Mouse (Mus musculus) lung, postnatal 25 days (tissue): ENCODE data around the gene Gm49358.
A peak's percentile ranks its signal among the peaks of the same experiment; 100 is the strongest.

Experiments used
- DNase-seq: peaks from one replicate; pipeline ENCODE4 v3.0.0; 2022; ENCODE audit warnings: low spot score

Gm49358 gene

GRCm38 (mm10) chr10:86778398-86779116 lies 14.8 kb downstream of the Gm49358 start, which contains the start of gene Nt5dc3:
Nt5dc3 (plus strand) TSS chr10:86779005.
- peak; percentile 98 for DNase-seq

GRCm38 (mm10) chr10:86779117-86779755 lies 15.5 kb downstream of the Gm49358 start:
- no peak for DNase-seq

DNA sequence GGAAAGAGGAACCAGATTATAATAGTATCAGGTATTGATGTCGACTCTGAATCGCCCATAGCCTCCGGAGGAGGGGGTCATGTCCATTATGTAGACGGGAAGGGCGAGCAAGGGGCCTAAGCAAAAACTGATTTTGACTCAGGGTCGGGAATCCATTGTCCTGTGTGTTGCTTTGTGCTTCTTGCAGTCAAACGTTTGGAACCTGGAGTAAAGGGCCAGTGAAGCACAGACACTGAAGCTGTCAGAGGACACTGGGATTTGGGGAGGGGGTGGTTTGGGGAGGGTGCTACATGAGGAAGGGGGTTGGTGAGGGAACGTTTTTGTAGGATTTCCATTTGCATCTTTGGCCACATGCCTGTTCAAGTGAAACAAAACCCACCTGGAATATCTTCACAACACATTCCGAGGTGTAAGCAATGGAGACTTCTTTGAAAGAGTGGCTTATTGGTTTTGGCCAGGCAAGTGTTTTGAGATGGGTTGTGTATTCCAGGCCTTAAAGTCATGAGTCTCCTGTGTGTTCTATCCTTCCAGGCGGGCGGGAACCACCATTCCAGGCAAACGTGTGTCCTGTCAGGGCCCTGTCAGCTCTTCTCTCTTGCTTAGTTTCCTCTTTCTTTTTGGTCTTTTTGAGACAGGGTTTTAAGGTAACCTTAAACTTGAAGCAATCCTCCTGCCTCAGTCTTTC lies 16.2 kb downstream of the Gm49358 start:
- DNase-seq = no peak

- DNase-seq = no peak
Observed at GRCm38 (mm10) chr10:86781641-86782040, 17.9 kb downstream of the Gm49358 start.

DNA sequence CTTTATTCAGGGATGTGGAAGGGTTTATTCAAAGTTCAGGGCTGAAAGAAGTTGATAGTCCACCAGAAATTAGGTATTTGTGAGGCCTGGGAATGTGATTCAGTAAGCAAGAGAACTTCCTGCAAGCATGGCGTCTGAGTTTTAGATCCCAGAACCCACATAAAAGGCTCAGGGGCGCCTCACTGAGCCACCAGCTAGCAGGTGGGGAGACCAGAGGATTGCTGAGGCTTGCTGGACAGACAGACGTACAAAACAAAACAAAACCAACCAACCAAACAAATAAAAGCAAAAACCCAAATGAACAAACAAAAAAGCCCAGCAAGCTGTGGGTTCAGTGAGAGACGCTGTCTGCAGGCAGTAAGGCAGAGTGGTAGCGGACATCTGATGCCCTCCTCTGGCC lies 18.9 kb downstream of the Gm49358 start:
- DNase-seq = no peak

DNA sequence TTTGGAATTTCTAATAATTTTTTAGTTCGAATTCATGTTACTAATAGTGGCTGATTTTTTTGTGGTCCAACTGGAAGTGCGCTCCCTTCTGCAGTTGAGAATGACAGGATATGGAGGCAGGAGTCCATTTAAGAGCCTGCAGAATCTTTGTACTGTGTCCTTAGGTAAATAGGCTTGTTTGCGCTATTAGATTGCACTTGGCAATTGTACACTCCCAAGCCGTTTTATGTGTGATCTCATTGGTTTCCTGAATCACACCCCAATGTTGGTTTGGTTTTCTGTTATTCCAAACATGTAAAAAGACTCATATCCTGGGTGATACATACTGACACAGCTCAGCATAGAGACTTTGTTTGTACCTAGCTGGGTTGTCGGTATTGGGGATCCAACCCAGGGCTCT lies 19.8 kb downstream of the Gm49358 start:
- DNase-seq = no peak

DNA sequence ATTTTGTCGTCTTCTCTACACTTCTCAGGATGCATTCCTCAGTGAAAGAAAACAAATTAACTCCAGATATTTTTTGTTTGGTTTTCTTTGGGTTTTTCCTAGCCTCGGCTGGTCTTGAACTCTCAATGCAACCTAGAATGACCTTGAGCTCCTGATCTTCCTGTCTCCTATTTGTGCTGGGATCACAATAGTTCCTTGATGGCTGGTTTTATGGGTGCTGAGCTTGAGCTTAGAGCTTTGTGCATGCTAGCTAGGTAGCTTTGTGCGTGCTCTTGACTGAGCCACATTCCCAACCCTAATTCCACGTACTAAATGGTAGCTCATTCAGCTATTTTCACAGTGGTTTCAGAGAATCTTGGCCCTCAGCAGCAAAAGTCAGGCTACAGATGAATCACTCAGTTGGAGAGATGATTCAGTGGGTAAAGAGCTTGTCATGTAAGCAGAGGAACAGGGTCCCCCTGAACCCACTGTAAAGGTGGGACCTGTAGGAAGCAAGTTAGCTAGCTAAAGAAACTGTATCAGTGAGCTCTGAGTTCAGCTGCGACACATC lies 20.4 kb downstream of the Gm49358 start:
- DNase-seq = no peak

DNA sequence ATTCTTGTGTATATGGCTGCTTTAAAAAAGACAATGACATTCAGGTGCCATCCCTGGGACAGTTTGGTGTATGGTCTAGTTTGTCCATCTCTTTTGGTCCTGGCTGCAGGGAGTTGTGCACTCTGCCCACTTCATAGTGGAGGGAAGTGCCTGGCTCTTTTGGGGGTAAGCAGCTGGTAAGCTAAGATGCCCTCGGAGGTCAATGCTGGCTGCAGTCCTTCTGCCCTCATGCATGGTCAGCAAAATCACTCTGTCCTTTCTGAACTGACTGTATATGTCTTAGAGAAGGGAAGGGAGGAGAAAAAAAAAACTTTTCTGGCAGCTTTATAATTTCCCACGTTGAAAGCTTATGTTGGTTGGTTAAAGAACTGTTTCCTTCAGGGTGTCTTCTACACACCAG lies 21.6 kb downstream of the Gm49358 start:
- DNase-seq = no peak

DNA sequence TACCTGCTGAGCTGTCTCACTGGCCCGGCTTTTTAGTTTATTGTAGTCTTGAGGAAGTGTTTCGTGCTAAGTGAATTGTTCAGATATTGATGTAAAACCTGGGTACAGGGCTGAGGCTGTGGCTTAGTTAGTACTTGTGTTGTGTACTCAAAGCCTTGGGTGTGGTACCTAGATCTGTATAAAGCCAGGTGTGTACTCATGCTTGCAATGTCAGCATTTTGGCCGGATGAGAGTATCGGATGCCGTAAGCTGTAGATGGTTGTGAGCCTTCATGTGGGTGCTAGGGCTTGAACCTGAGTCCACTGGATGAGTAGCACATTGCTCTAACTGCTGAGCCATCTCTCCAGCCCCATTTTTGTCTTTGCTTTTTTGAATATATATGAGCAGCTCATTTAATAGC lies 22.3 kb downstream of the Gm49358 start:
- DNase-seq = no peak

GRCm38 (mm10) chr10:86788193-86788592 lies 24.4 kb downstream of the Gm49358 start:
- no peak for DNase-seq

GRCm38 (mm10) chr10:86789146-86789672 lies 25.4 kb downstream of the Gm49358 start:
- DNase-seq = no peak

- DNase-seq = no peak
Observed at GRCm38 (mm10) chr10:86791507-86792184, 27.9 kb downstream of the Gm49358 start.

DNA sequence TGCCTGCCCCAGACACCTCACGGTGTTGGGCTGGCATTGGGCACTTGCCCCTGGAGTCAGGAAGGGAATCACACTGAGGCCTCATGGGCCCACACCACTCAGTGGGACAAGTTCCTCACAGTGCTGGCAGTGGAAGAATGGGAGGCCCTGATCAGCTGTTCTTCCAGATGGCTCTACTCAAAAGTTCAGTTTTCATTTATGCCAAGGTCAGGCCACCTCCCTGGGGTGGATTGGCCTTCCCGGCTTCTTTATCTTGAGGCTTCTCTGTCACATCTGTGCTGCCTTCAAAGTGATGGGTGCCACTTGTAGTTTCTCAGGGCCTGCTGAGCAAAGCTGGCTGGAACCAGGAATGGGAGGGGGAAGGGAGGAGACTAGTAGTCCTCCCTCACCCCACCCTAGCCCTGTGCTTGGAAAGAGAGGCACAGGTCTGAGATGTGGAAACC lies 29.8 kb downstream of the Gm49358 start:
- DNase-seq = peak; percentile 50

GRCm38 (mm10) chr10:86794196-86794595 lies 30.4 kb downstream of the Gm49358 start:
- no peak for DNase-seq

- DNase-seq = no peak
Observed at GRCm38 (mm10) chr10:86794794-86795535, 31.2 kb downstream of the Gm49358 start.

DNA sequence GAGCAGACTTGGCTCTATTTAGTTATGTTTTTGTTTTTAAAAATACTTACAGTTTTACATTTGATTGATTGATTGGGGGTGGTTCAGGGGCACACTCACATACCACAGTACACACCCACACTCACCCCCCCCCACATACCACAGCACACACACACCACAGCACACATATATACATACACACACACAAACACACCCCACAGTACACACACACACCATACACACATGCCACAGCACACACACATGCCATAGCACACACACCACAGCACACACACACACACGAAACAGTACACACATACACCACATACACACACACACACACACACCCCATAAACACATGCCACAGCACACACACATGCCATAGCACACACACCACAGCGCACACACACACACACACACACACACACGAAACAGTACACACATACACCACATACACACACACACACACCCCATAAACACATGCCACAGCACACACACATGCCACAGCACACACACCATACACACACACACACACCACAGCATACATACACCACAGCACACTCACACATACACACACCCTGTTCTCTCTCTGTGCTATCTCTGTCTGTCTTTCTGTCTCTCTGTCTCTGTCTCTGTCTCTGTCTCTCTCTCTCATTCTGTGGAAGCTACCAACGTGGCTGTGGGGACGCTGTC lies 32.4 kb downstream of the Gm49358 start:
- no peak for DNase-seq

DNA sequence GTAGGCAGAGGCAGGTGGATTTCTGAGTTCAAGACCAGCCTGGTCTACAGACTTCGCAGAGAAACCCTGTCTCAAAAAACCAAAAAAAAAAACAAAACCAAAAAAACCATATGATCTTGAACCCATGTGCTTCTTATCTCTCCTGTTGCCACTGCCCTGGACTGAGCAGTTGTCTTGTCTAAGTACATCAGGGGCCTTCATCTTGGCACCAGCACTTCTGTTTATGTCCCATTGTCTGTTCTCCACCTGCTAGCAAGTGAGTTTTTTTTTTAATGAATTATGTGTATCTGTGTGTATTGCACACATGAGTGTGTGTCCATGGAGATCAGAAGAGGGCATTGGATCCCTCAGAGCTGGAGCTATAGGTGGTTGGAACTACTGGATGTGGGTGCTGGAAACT lies 43.6 kb downstream of the Gm49358 start:
- no peak for DNase-seq

GRCm38 (mm10) chr10:86808013-86808758 lies 44.4 kb downstream of the Gm49358 start:
- no peak for DNase-seq

DNA sequence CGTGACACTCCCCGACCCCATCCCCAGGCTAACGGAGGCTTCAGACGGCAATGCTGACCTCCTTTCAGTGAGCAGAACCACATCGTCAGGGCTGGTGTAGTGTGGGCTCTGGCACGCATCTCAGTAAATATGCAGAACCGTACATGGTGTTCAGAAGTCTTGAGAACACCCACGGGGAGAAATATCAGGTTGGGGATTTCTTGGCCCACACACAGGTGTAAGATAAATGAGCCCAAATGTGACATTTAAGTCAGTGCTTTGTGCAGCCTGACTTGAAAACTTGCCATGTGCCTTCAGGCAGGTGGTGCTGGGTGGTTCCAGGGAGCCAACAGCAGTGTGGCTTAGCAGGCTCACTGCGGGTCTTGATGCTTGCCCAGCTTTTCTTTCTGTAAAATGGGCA lies 46.2 kb downstream of the Gm49358 start:
- no peak for DNase-seq

DNA sequence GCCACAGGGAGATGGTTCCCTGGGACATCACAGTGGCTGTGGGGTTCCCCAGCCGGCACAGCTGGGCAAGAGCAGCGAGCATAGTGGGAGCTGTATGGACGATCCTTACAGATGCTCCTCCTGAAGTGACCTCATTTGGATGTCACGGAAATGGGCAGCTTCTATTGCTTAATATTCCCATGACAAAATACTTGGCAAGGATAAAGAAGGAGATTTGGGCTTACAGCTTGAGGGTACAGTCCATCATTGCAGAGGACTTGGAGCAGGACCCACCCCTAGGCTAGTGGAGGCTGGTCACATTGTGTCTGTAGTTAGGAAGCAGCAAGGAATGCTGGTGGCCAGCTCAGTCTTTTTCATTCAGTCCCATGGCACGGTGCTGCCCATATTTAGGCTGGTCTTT lies 46.8 kb downstream of the Gm49358 start:
- no peak for DNase-seq
